In the genomic region with DNA sequence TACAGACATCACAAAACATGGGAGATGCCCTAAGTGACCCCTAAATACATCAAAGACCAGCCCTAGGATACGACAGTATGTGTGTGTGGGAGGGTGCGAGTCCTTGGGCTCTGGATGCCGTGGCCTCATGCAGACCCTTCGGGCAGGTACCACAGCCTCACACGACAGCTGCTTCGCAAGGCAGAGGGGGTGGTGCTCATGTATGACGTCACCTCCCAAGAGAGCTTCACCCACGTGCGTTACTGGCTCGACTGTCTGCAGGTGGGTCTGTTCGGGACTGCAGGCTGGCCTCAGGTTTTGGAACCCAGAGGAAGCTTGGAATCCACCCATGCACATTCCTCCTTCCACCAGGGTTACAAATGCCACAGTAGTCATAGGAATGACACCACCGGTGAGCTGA, we compare ENCODE assay signal across 25 mouse cellular contexts. TPM values are rescaled to one million over a fixed set of nuclear protein-coding genes. Genes with fewer than 3 reads are reported as not detected.
DNase-seq lines count a peak whose midpoint lies in the region; ATAC-seq lines count a peak whose summit lies in the region.
"Had no signal": no experiment of that assay in that cellular context is flagged by ENCODE, and none has a peak within 500 bp of the region (broad histone marks: within the 10 kb centered on the region; RNA-seq: fewer than 3 reads in every experiment).

No protein-coding gene starts in this region.

- H3K36me3 ChIP-seq in splenic B cell, adult 2 months (ENCODE audit: control insufficient read depth, insufficient read depth, low read length, poor library complexity, severe bottlenecking), result no peaks in the 10 kb centered on the region
- H3K36me3 ChIP-seq: forebrain, embryonic 10.5 days; heart, embryonic 10.5 days; heart, embryonic 13.5 days had no signal

- no peak for ATAC-seq in CD4-positive, CD25-positive, alpha-beta regulatory T cell, adult 4 months
- ATAC-seq: forebrain, embryonic 13.5 days; forebrain, embryonic 16.5 days; hindbrain, postnatal 0 days; Patski had no signal

- H3K27me3 ChIP-seq in splenic B cell, adult 2 months (ENCODE audit: control insufficient read depth, insufficient read depth, low read length, poor library complexity, severe bottlenecking), result no peaks in the 10 kb centered on the region
- H3K27me3 ChIP-seq: forebrain, embryonic 13.5 days; heart, embryonic 13.5 days; Patski had no signal

- peak; percentile 33 for DNase-seq in CD4-positive, CD25-positive, alpha-beta regulatory T cell, adult 2 months (ENCODE audit: low read depth, low spot score)
- DNase-seq in thymus, postnatal 0 days (ENCODE audit: low spot score), result peak; percentile 35
- DNase-seq in thymus, adult 18-20 months, result no peak
- DNase-seq in splenic B cell, adult 2 months (ENCODE audit: low read depth, low spot score), result peak; percentile 82
- DNase-seq in left cerebral cortex, adult 8-10 months (ENCODE audit: low spot score in 2 of 2), result no peak
- DNase-seq: adrenal gland, postnatal 10 days; adrenal gland, postnatal 36 days; cerebellum, adult 18-20 months; cerebellum, adult 9-10 months; cerebellum, postnatal 14 days; gastrocnemius, postnatal 10 days; gastrocnemius, postnatal 36 days; heart, adult 2 months; heart, postnatal 14 days; heart, postnatal 4 days had no signal

RNA-seq across cellular contexts. Expression of gene Rab44, which starts 31.2 kb away (rescaled TPM):
- not detected for polyA plus RNA-seq in CD4-positive, CD25-positive, alpha-beta regulatory T cell, adult 4 months (2017; shearing (Covaris generic))
- 4.9 and 5.4 TPM in 2 replicates for polyA plus RNA-seq in thymus, postnatal 0 days (2015; fragmentation: Nextera tagmentation; extraction: Ambion mirVana)
- under 1 TPM in 1 of 4 experiments, not detected in 3; 0.14 TPM for total RNA-seq in left cerebral cortex, adult 8-10 months (2022)
- polyA plus RNA-seq: forebrain, embryonic 13.5 days; forebrain, embryonic 16.5 days; hindbrain, embryonic 11.5 days; hindbrain, embryonic 14.5 days had no signal

RNA-seq across cellular contexts. Expression of gene Cdkn1a, which starts 54.3 kb away (rescaled TPM):
- polyA plus RNA-seq in CD4-positive, CD25-positive, alpha-beta regulatory T cell, adult 4 months (2017; shearing (Covaris generic)), result 1 to 10 TPM; 2.5 to 4.6 TPM
- polyA plus RNA-seq in thymus, postnatal 0 days (2015; fragmentation: Nextera tagmentation; extraction: Ambion mirVana), result 39.3 and 39.7 TPM in 2 replicates
- total RNA-seq in left cerebral cortex, adult 8-10 months (2022), result 10 to 100 TPM; 18.9 to 27.0 (median 19.5) TPM

Comparison
In these comparisons a context has a peak if more than half of its experiments do, and no peak if none do; other contexts are left out.
1. DNase-seq: peak in CD4-positive, CD25-positive, alpha-beta regulatory T cell, adult 2 months (single experiment), thymus, postnatal 0 days (single experiment) and splenic B cell, adult 2 months (single experiment); none in thymus, adult 18-20 months (0 of 2) and left cerebral cortex, adult 8-10 months (0 of 2).